Mouse (Mus musculus) stomach, embryonic 16.5 days (tissue): Measurements from ENCODE around the gene Vdac1. TPM values are rescaled to one million over a fixed set of nuclear protein-coding genes. Genes with fewer than 3 reads are reported as not detected.

Experiments used
- ATAC-seq: fragments of 200-750 bp; cut with Nextera tagmentation; 2 replicates; pipeline ENCODE4 v1.8.0; 2017; ENCODE audit warnings: moderate number of reproducible peaks, moderate TSS enrichment; ENCODE audit not compliant: insufficient read depth, low FRiP score
- H3K27ac ChIP-seq: fragments of 300-500 bp; sonication (generic); 2 replicates; pipeline ENCODE4 v1.5.1; 2014; ENCODE audit warnings: low read length
- H3K27me3 ChIP-seq: fragments of 300-500 bp; sonication (generic); 2 replicates; pipeline ENCODE4 v1.6.1; 2014; ENCODE audit warnings: low read length, control low read depth, mixed read lengths; ENCODE audit not compliant: control insufficient read depth, insufficient read depth
- H3K36me3 ChIP-seq: fragments of 300-500 bp; sonication (generic); 2 replicates; pipeline ENCODE4 v1.6.1; 2014; ENCODE audit warnings: low read length; ENCODE audit not compliant: control insufficient read depth, insufficient read depth
- H3K4me1 ChIP-seq: fragments of 300-500 bp; sonication (generic); 2 replicates; pipeline ENCODE4 v1.6.1; 2014; ENCODE audit warnings: low read length, control low read depth, mixed read lengths; ENCODE audit not compliant: control insufficient read depth, insufficient read depth
- H3K4me2 ChIP-seq: fragments of 300-500 bp; sonication (generic); 2 replicates; pipeline ENCODE4 v1.6.1; 2014; ENCODE audit warnings: low read depth, low read length, mixed read lengths
- H3K4me3 ChIP-seq: fragments of 300-500 bp; sonication (generic); replicated peaks from 2 replicates; pipeline ENCODE4 v1.5.1; 2014; ENCODE audit warnings: mild to moderate bottlenecking, low read length
- H3K9ac ChIP-seq: fragments of 300-500 bp; sonication (generic); 2 replicates; pipeline ENCODE4 v1.6.1; 2014; ENCODE audit warnings: low read length
- H3K9me3 ChIP-seq: fragments of 300-500 bp; sonication (generic); replicated peaks from 2 replicates; pipeline ENCODE4 v1.6.1; 2016; ENCODE audit warnings: low read length, control low read depth; ENCODE audit not compliant: control insufficient read depth
- WGBS: fragments of 180-500 bp; shearing (Covaris S2); extraction: QIAGEN DNeasy Blood & Tissue Kit; methylation state at CpG from one replicate; pipeline ENCODE4 v1.1.7; 2014; 5-methylcytosine and 5-hydroxymethylcytosine counted together
- polyA plus RNA-seq: library from polyadenylated mRNA; unstranded; fragments of >200 nt; fragmentation: Nextera tagmentation; extraction: Ambion mirVana; gene quantifications from 2 replicates; pipeline ENCODE4 v1.2.1, GENCODE M21; 2015

Gene Vdac1
- 280 and 325 TPM in 2 replicates for polyA plus RNA-seq

GRCm38 (mm10) chr11:52360471-52361277 is at the start of gene Vdac1:
Gene Vdac1 (plus strand): TSS chr11:52360860.
- Histone ChIP-seq H3K9me3 (no peaks in the 10 kb centered on the region), H3K4me3 (peak within 1 kb of the TSS; percentile 87), H3K36me3 (no peaks in the 10 kb centered on the region), H3K4me2 (peak within 1 kb of the TSS; percentile 82), H3K27me3 (no peaks in the 10 kb centered on the region), H3K9ac (peak within 1 kb of the TSS; percentile 96), H3K27ac (peak within 1 kb of the TSS; percentile 97), H3K4me1 (peaks cover 47% of the 10 kb centered on the region)
- ATAC-seq, result peak; percentile 94
- WGBS, result under 1% methylated on average over 84 of the region's 84 CpGs

- no peaks in the 10 kb centered on the region for H3K27me3 ChIP-seq
- WGBS, result 14% methylated on average over 26 of the region's 26 CpGs
- 0 out of 2 replicates have a peak overlapping the region, but pooled peaks have one; percentile 16 for H3K4me2 ChIP-seq
- ATAC-seq, result no peak
- no peaks in the 10 kb centered on the region for H3K9me3 ChIP-seq
- no peaks in the 10 kb centered on the region for H3K36me3 ChIP-seq
- no peak overlapping the region for H3K9ac ChIP-seq
- H3K27ac ChIP-seq, result no peak overlapping the region
- H3K4me3 ChIP-seq, result no peak overlapping the region
- H3K4me1 ChIP-seq, result 0 out of 2 replicates have a peak, but pooled peaks cover 2% of the 10 kb centered on the region
These were observed 46.4 kb upstream of the Vdac1 start for GRCm38 (mm10) chr11:52314102-52314793.

- ATAC-seq, result no peak
- Histone ChIP-seq H3K4me3 (no peak overlapping the region), H3K4me1 (0 out of 2 replicates have a peak, but pooled peaks cover 2% of the 10 kb centered on the region), H3K9ac (no peak overlapping the region), H3K36me3 (no peaks in the 10 kb centered on the region), H3K4me2 (no peak overlapping the region), H3K27ac (no peak overlapping the region), H3K27me3 (no peaks in the 10 kb centered on the region), H3K9me3 (no peaks in the 10 kb centered on the region)
- 61% methylated on average over 13 of the region's 13 CpGs for WGBS
These were observed 42.2 kb upstream of the Vdac1 start for GRCm38 (mm10) chr11:52318445-52318844.

GRCm38 (mm10) chr11:52319664-52320063 is 41.0 kb upstream of the Vdac1 start:
- Histone ChIP-seq H3K27me3 (no peaks in the 10 kb centered on the region), H3K4me1 (no peaks in the 10 kb centered on the region), H3K9me3 (no peaks in the 10 kb centered on the region), H3K27ac (no peak overlapping the region), H3K9ac (no peak overlapping the region), H3K36me3 (no peaks in the 10 kb centered on the region), H3K4me3 (no peak overlapping the region), H3K4me2 (no peak overlapping the region)
- no peak for ATAC-seq
- 69% methylated on average over 4 of the region's 4 CpGs for WGBS

GRCm38 (mm10) chr11:52320529-52320928 is 40.1 kb upstream of the Vdac1 start:
- H3K36me3 ChIP-seq, result no peaks in the 10 kb centered on the region
- WGBS, result 81% methylated on average over 4 of the region's 4 CpGs
- no peak overlapping the region for H3K27ac ChIP-seq
- no peaks in the 10 kb centered on the region for H3K9me3 ChIP-seq
- H3K4me1 ChIP-seq, result no peaks in the 10 kb centered on the region
- H3K4me3 ChIP-seq, result no peak overlapping the region
- no peak for ATAC-seq
- no peaks in the 10 kb centered on the region for H3K27me3 ChIP-seq
- no peak overlapping the region for H3K4me2 ChIP-seq
- no peak overlapping the region for H3K9ac ChIP-seq

- no peak overlapping the region for H3K9ac ChIP-seq
- ATAC-seq, result no peak
- no peaks in the 10 kb centered on the region for H3K9me3 ChIP-seq
- no peak overlapping the region for H3K27ac ChIP-seq
- no peaks in the 10 kb centered on the region for H3K4me1 ChIP-seq
- H3K4me2 ChIP-seq, result no peak overlapping the region
- H3K4me3 ChIP-seq, result no peak overlapping the region
- no peaks in the 10 kb centered on the region for H3K36me3 ChIP-seq
- no peaks in the 10 kb centered on the region for H3K27me3 ChIP-seq
- 66% methylated on average over 3 of the region's 3 CpGs for WGBS
These were observed 39.1 kb upstream of the Vdac1 start for GRCm38 (mm10) chr11:52321540-52321939.

GRCm38 (mm10) chr11:52324442-52325367 is 36.0 kb upstream of the Vdac1 start:
- Histone ChIP-seq H3K4me1 (no peaks in the 10 kb centered on the region), H3K9me3 (no peaks in the 10 kb centered on the region), H3K27ac (no peak overlapping the region), H3K4me2 (no peak overlapping the region), H3K4me3 (no peak overlapping the region), H3K36me3 (no peaks in the 10 kb centered on the region), H3K9ac (no peak overlapping the region), H3K27me3 (no peaks in the 10 kb centered on the region)
- no peak for ATAC-seq
- 60% methylated on average over 23 of the region's 23 CpGs for WGBS

GRCm38 (mm10) chr11:52327313-52327712 is 33.3 kb upstream of the Vdac1 start:
- Histone ChIP-seq H3K27me3 (no peaks in the 10 kb centered on the region), H3K4me1 (no peaks in the 10 kb centered on the region), H3K4me2 (no peak overlapping the region), H3K9me3 (no peaks in the 10 kb centered on the region), H3K36me3 (no peaks in the 10 kb centered on the region), H3K27ac (no peak overlapping the region), H3K9ac (no peak overlapping the region), H3K4me3 (no peak overlapping the region)
- ATAC-seq, result no peak
- 45% methylated on average over 3 of the region's 3 CpGs for WGBS
